Comparison of ENCODE assay signal across 10 mouse cellular contexts in genomic region chr9:119888843-119889246, GRCm38 (mm10). TPM values are rescaled to one million over a fixed set of nuclear protein-coding genes. Genes with fewer than 3 reads are reported as not detected.
A peak's percentile ranks its signal among the peaks of the same experiment; 100 is the strongest.
DNase-seq lines count a peak whose midpoint lies in the region; ATAC-seq lines count a peak whose summit lies in the region.
"Had no signal": no experiment of that assay in that cellular context is flagged by ENCODE, and none has a peak within 500 bp of the region (broad histone marks: within the 10 kb centered on the region; RNA-seq: fewer than 3 reads in every experiment).

No protein-coding gene starts in this region.

- DNase-seq in ZHBTc4 (ENCODE audit: low read depth, low spot score): peak; percentile 37
- peak; percentile 47 for DNase-seq in embryo, embryonic 9.5 days (ENCODE audit: extremely low spot score)
- DNase-seq in forelimb bud, embryonic 11.5 days (ENCODE audit: low read depth, low spot score): peak; percentile 46
- DNase-seq in left cerebral cortex, adult 11 months (ENCODE audit: low spot score): no peak
- no peak for DNase-seq in ovary, postnatal 14 days (ENCODE audit: low spot score)
- no peak for DNase-seq in cerebellum, adult 9-10 months
- DNase-seq: kidney, postnatal 25 days; thymus, adult 2 months had no signal

- peak; percentile 77 for ATAC-seq in midbrain, embryonic 13.5 days
- ATAC-seq: lung, postnatal 0 days had no signal

- 7% methylated on average over 2 of the region's 2 CpGs for WGBS in midbrain, embryonic 13.5 days

- H3K4me1 ChIP-seq in midbrain, embryonic 13.5 days (replicated peaks): peaks cover 18% of the 10 kb centered on the region

- H3K4me2 ChIP-seq in midbrain, embryonic 13.5 days (replicated peaks): no peak overlapping the region

- peaks cover 19% of the 10 kb centered on the region for H3K27me3 ChIP-seq in midbrain, embryonic 13.5 days

- H3K9ac ChIP-seq in midbrain, embryonic 13.5 days (replicated peaks): no peak overlapping the region

- H3K4me3 ChIP-seq in midbrain, embryonic 13.5 days (replicated peaks): no peak overlapping the region

- H3K9me3 ChIP-seq in midbrain, embryonic 13.5 days: no peaks in the 10 kb centered on the region

- H3K27ac ChIP-seq in midbrain, embryonic 13.5 days: peak overlapping the region; percentile 67

- no peaks in the 10 kb centered on the region for H3K36me3 ChIP-seq in midbrain, embryonic 13.5 days

RNA-seq across cellular contexts. Expression of gene Wdr48, which starts 5.8 kb away (rescaled TPM):
- polyA plus RNA-seq in midbrain, embryonic 13.5 days (2015; fragmentation: Nextera tagmentation; extraction: Ambion mirVana): 74.5 and 75.3 TPM in 2 replicates

RNA-seq across cellular contexts. Expression of gene Gorasp1, which starts 48.5 kb away (rescaled TPM):
- 22.9 and 23.1 TPM in 2 replicates for polyA plus RNA-seq in midbrain, embryonic 13.5 days (2015; fragmentation: Nextera tagmentation; extraction: Ambion mirVana)

RNA-seq across cellular contexts. Expression of gene Ttc21a, which starts 48.6 kb away (rescaled TPM):
- 0.28 and 0.44 TPM in 2 replicates for polyA plus RNA-seq in midbrain, embryonic 13.5 days (2015; fragmentation: Nextera tagmentation; extraction: Ambion mirVana)

Comparison
In these comparisons a context has a peak if more than half of its experiments do, and no peak if none do; other contexts are left out.
1. DNase-seq: peak in ZHBTc4 (single experiment), embryo, embryonic 9.5 days (single experiment) and forelimb bud, embryonic 11.5 days (single experiment); none in left cerebral cortex, adult 11 months (single experiment), ovary, postnatal 14 days (single experiment) and cerebellum, adult 9-10 months (single experiment).